Mouse (Mus musculus) kidney, adult 2 months (tissue): ENCODE measurements at regions not wholly inside any gene's neighbourhood (a gene's known extent, or its start where the extent isn't known, plus 50 kb on each side); places are given as distances from the start of the nearest gene placed in this dataset.

Experiments used
- DNase-seq: peaks from one replicate; pipeline ENCODE4 v3.0.0; 2021
- H3K27ac ChIP-seq: fragments of 200-500 bp; 2 replicates; pipeline ENCODE4 v1.5.1; 2012; ENCODE audit warnings: low read depth, low read length, control low read depth, inconsistent platforms; ENCODE audit not compliant: insufficient read depth
- H3K27me3 ChIP-seq: fragments of 200-500 bp; replicated peaks from 2 replicates; pipeline ENCODE4 v1.6.1; 2012; ENCODE audit warnings: mild to moderate bottlenecking, moderate library complexity, low read length, inconsistent platforms; ENCODE audit not compliant: control insufficient read depth, insufficient read depth
- H3K36me3 ChIP-seq: fragments of 200-500 bp; 2 replicates; pipeline ENCODE4 v1.6.1; 2012; ENCODE audit warnings: mild to moderate bottlenecking, moderate library complexity, low read length, inconsistent platforms; ENCODE audit not compliant: control insufficient read depth, insufficient read depth
- H3K4me1 ChIP-seq: fragments of 200-500 bp; 2 replicates; pipeline ENCODE4 v1.6.1; 2011; ENCODE audit warnings: low read length; ENCODE audit not compliant: control insufficient read depth, insufficient read depth
- H3K4me3 ChIP-seq: fragments of 200-500 bp; 2 replicates; pipeline ENCODE4 v1.5.1; 2011; ENCODE audit warnings: mild to moderate bottlenecking, low read depth, low read length, control low read depth; ENCODE audit not compliant: insufficient read depth
- CTCF ChIP-seq: fragments of 200-500 bp; conservative IDR thresholded peaks from 2 replicates; pipeline ENCODE4 v1.5.1; 2011; ENCODE audit warnings: low read depth, mild to moderate bottlenecking, control low read depth, low read length, moderate library complexity, mixed read lengths; ENCODE audit not compliant: insufficient read depth, insufficient read length
- POLR2A ChIP-seq: fragments of 200-500 bp; IDR thresholded peaks from one replicate; pipeline ENCODE4 v1.6.1; 2011; ENCODE audit warnings: low read depth, low read length, control low read depth
- WGBS: fragments of 180-500 bp; shearing (Covaris S2); methylation state at CpG from one replicate; pipeline ENCODE4 v1.1.7; 2018; 5-methylcytosine and 5-hydroxymethylcytosine counted together

DNA sequence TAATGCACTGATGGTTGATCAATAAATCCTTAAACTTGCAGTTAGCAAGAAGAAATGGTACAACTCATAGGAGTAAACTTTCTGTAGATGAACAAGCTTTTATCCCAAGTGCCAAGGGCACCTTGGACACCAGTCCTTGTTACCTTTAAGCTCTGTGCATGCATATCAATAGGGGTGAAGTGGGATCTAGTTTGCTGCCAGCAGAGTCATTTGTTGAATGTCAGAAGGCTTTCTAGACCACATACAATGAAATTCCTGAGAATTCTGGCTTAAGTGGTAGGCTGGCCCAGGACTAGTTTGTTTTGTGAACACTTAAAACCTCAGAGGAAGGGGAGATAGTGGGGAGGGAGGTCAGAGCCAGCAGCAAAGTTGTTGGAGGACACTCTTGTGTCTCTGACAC lies 437.9 kb upstream of the 4930412O13Rik start:
- H3K27me3 ChIP-seq, result no peaks in the 10 kb centered on the region

DNA sequence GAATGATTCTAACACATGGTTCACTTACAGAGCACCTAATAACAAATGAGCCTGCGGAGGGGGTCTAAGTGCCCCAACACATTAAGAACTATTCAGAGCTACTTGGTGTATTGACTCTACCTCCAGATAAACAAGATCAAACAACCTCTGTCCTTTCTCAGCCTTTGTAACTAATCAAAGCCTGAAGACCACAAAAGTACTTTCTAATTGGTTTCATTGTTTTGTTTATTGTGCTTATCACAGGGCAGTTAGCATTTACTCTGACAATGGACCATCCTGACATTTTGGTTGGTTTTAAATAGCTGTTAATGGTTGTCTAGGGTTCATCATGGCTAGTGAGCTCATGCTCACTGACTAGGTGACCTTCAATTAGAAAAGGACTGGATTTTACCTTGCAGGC lies 435.2 kb upstream of the 4930412O13Rik start:
- 87% methylated on average over 1 of the region's 1 CpGs for WGBS

More for the DNA sequence above, 437.9 kb upstream of the 4930412O13Rik start:
- Histone ChIP-seq H3K4me3 (no peak overlapping the region), H3K36me3 (no peaks in the 10 kb centered on the region), H3K27ac (no peak overlapping the region), H3K4me1 (no peaks in the 10 kb centered on the region)
- DNase-seq, result no peak
- TF ChIP-seq CTCF, result no peak
- TF ChIP-seq POLR2A, result no peak

DNA sequence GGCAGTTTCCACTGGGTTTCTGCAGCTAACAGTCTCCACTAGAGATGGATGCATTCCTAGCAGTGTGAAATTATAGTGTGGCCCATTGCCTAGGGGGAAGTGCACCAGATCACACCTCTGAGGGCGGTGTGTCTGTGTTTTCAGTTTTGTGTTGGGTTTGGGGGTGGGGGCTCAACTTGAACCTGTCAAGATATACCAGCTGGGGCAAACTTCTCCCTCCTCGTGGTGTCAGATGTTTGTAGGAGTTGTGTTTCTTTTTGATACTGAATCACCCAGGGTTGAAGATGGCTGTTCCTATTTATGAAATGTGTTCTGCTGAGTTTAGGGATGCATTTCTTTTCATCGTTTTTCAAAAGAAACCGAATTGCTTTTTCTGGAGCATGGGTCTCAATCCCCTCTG lies 416.6 kb upstream of the 4930412O13Rik start:
- no peak overlapping the region for H3K4me3 ChIP-seq
- no peak for TF ChIP-seq CTCF
- H3K27me3 ChIP-seq, result no peaks in the 10 kb centered on the region
- no peak for DNase-seq
- no peaks in the 10 kb centered on the region for H3K36me3 ChIP-seq
- H3K4me1 ChIP-seq, result no peaks in the 10 kb centered on the region
- 39% methylated on average over 4 of the region's 4 CpGs for WGBS
- no peak overlapping the region for H3K27ac ChIP-seq

More for the DNA sequence above, 435.2 kb upstream of the 4930412O13Rik start:
- Histone ChIP-seq H3K27ac (no peak overlapping the region), H3K4me1 (no peaks in the 10 kb centered on the region), H3K36me3 (no peaks in the 10 kb centered on the region), H3K4me3 (no peak overlapping the region), H3K27me3 (no peaks in the 10 kb centered on the region)
- no peak for DNase-seq
- TF ChIP-seq CTCF (no peak), POLR2A (no peak)

DNA sequence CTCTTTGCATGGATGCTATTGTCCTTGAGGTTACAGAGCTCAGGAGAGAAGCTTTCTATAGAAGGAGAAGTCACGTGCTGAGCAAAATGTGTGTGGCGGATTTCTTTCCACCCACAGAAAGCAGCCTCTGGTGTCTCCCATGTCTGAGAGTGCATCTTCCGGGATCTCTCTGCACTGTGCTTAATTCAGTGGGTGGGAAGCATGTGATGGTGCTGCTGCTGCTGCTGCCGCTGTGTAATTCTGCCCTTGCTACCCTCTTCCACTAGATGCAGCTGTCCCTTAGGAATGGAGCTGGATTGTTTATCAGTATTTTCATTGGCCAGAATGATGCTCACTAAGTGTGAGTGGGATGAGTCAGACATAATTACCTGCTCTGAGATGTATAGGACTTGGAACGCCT lies 416.2 kb upstream of the 4930412O13Rik start:
- TF ChIP-seq CTCF (no peak), POLR2A (no peak)
- DNase-seq, result no peak
- no peaks in the 10 kb centered on the region for H3K36me3 ChIP-seq
- WGBS, result 38% methylated on average over 5 of the region's 5 CpGs
- no peaks in the 10 kb centered on the region for H3K4me1 ChIP-seq
- H3K27ac ChIP-seq, result no peak overlapping the region
- no peaks in the 10 kb centered on the region for H3K27me3 ChIP-seq
- H3K4me3 ChIP-seq, result no peak overlapping the region

DNA sequence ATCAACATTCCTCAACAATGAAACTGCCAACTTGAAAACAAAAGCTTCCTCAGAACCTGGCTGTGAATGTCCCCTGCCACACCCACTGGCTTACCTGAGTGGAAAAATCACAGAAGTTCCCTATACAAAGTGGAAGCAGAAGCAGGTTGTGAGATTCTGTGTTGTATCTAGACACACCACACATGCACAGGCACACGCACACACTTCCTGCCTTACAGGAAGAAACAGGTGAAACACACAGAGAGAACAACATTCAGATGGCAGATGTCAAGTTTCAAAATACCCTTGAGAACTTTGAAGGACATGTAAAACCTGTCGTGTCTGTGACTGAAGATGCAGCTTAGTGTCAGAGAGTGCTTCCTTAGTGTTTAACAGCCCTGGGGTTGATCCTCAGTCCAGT lies 413.5 kb upstream of the 4930412O13Rik start:
- DNase-seq, result no peak
- 82% methylated on average over 2 of the region's 2 CpGs for WGBS
- no peak overlapping the region for H3K4me3 ChIP-seq
- TF ChIP-seq POLR2A (no peak), CTCF (no peak)
- H3K27me3 ChIP-seq, result no peaks in the 10 kb centered on the region
- H3K36me3 ChIP-seq, result no peaks in the 10 kb centered on the region
- H3K27ac ChIP-seq, result no peak overlapping the region
- no peaks in the 10 kb centered on the region for H3K4me1 ChIP-seq

DNA sequence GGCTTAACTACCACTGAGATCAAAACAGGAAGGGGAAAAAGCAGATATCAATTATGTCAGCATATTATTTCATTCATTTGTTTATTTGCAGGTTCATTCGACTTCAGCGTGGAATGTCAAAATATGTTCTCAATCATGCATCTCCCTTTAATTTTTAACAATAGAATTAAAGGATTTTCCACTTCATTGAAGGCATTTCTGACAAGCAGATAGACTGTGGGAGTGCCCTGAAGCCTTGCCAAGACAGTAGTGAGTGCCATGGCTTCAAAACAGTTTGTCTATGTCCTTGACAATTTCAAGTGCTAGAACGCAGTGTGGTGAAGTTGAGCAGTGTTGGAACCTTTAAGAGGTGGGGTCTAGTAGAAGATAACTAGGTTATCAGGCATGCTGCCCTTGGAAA lies 412.4 kb upstream of the 4930412O13Rik start:
- Histone ChIP-seq H3K36me3 (no peaks in the 10 kb centered on the region), H3K4me1 (no peaks in the 10 kb centered on the region), H3K27me3 (no peaks in the 10 kb centered on the region), H3K27ac (no peak overlapping the region), H3K4me3 (no peak overlapping the region)
- TF ChIP-seq POLR2A (no peak), CTCF (no peak)
- DNase-seq, result peak; percentile 12
- 37% methylated on average over 3 of the region's 3 CpGs for WGBS

DNA sequence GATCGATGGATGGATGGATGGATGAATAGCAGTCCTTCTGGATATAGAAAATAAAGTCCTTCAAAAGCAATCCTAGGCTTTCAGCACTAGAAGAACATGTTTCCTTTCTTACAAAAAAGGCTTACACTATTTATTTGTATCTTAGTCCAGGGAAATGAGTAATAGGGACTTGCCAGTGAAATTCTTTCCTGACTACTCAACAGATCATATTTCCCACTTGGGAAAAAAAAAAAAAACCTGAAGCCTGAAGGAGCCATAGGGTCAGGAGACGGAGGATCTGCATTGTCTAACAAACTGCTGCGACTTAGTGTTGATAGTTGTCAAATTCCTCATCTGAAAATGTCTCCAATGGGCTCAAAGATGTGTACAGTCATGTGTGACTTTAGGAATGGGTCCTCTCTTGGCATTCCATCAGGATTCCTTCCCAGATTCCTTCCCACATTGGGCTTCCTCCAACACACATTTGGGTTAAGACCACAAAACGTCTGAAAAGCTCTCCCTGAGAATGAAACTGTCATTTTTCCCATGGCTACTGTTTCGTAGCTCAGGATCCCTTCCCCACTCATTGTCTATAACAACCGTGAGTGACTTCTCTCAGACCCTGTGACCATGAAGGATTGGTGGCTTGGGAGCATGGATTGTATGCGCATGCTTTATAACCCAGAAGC lies 399.2 kb upstream of the 4930412O13Rik start:
- Histone ChIP-seq H3K4me1 (no peaks in the 10 kb centered on the region), H3K27me3 (no peaks in the 10 kb centered on the region), H3K36me3 (no peaks in the 10 kb centered on the region), H3K4me3 (no peak overlapping the region), H3K27ac (no peak overlapping the region)
- TF ChIP-seq POLR2A (no peak), CTCF (no peak)
- DNase-seq, result no peak
- 65% methylated on average over 7 of the region's 7 CpGs for WGBS
